Mouse (Mus musculus): Measurements from ENCODE around the gene Dhrs3. TPM values are rescaled to one million over a fixed set of nuclear protein-coding genes. Genes with fewer than 3 reads are reported as not detected.

Gene Dhrs3
- polyA plus RNA-seq, 1 experiment from 2014 or later: 42.9 TPM

DNA sequence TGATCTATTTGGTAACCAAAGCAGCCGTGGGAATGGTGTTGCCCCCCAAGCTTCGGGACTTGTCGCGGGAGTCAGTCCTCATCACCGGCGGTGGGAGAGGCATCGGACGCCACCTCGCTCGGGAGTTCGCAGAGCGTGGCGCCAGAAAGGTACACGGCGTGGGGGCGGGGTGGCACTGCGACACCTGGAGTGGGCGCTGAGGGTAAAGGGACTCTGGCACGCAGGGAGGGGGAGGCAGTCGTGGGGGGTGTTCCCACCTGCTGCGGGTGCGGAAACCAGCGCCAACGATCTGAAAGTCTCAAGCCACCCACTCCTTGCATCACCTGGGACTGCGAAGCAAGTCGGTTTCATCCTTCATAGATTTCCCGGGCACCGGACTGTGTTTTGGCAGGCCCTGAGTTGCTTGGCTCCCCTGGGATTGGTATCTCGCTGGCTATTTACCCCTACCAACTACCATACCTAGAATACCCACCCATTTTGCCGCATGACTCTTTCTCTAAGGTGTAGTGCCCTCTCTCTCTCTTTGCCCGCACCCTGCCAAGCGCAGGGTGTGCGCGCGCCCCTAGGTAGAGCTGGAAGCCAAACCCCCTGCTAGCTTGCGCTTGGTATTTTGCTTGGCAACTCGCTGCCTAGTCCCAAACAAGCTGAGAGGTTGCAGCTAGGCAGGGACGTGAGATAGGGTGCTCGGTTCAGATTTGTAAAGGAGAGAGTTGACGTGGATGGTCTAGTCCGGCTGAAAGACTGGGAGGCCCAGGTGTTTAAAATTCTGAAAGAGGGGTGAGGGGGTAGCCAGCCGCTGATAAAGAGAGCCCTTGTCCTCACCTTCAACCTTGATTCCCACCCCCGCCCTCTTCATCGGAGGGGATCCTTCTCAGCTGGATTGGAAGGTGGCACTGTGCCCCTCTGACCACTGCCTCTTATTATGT, 1.2 kb downstream of the Dhrs3 start:
- no peak for DNase-seq (ENCODE audit: low spot score)

DNA sequence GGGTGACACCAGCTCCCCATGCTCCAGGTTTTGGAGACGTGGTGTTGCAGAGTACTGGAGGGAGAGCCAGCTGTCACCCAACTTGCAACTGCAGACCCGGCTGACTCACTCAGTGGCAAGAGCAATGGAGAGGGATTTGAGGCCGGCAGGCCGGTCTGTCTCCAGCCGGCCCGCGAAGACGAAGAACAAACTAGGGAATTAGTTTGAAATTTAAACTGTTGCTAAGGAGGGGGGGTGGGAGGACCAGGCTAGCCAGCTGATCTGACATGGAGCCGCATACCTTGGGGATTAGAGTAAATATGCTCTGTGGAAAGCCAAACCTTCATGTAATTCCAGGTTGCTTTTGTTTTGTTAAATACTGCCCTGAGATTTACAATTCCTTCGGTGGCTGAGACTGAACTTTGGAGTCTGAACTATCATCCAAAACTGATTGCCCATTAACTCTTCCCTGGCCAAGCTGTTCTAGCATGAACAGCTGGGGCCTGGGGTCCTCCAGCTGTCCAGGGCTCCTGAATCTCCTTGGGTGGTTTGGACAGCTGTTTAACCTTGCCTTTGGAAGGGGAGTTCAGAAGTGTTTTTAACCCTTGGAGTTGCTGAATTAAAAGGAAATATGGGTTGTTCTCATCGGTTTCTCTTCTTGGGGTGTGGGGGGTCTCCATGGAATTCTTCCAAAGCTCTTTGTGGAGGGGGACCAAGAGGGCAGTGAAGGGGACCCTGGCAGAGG, 2.0 kb downstream of the Dhrs3 start:
- H3K9ac ChIP-seq (ENCODE audit: low read depth, low read length): peak overlapping the region; percentile 68
- peak overlapping the region; percentile 65; the same call in 1 of the 2 replicates for H3K27ac ChIP-seq (ENCODE audit: low read depth, low read length)
- DNase-seq (ENCODE audit: low spot score) (no peak), ATAC-seq (replicated peaks; ENCODE audit: low FRiP score) (no peak)
- H3K4me1 ChIP-seq (replicated peaks; ENCODE audit: control insufficient read depth, insufficient read depth, low read length): peaks cover 34% of the 10 kb centered on the region
- peaks cover 18% of the 10 kb centered on the region for H3K27me3 ChIP-seq (replicated peaks; ENCODE audit: control insufficient read depth, insufficient read depth, low read length)
- peak overlapping the region; percentile 89 for H3K4me2 ChIP-seq
- 9% methylated on average over 11 of the region's 11 CpGs for WGBS
- no peaks in the 10 kb centered on the region for H3K9me3 ChIP-seq (ENCODE audit: control insufficient read depth, low read length)
- H3K4me3 ChIP-seq (ENCODE audit: low read depth, low read length): peak overlapping the region; percentile 63
- no peaks in the 10 kb centered on the region for H3K36me3 ChIP-seq (ENCODE audit: control insufficient read depth, insufficient read depth, low read length)

More for the DNA sequence above, 1.2 kb downstream of the Dhrs3 start:
- WGBS: 2% methylated on average over 44 of the region's 44 CpGs
- ATAC-seq (replicated peaks; ENCODE audit: low FRiP score): no peak
- H3K27ac ChIP-seq (ENCODE audit: low read depth, low read length): peak overlapping the region; percentile 65
- H3K36me3 ChIP-seq (ENCODE audit: control insufficient read depth, insufficient read depth, low read length): no peaks in the 10 kb centered on the region
- peak overlapping the region; percentile 68 for H3K9ac ChIP-seq (ENCODE audit: low read depth, low read length)
- H3K4me1 ChIP-seq (replicated peaks; ENCODE audit: control insufficient read depth, insufficient read depth, low read length): peaks cover 29% of the 10 kb centered on the region
- peak overlapping the region; percentile 63 for H3K4me3 ChIP-seq (ENCODE audit: low read depth, low read length)
- no peaks in the 10 kb centered on the region for H3K9me3 ChIP-seq (ENCODE audit: control insufficient read depth, low read length)
- peaks cover 18% of the 10 kb centered on the region for H3K27me3 ChIP-seq (replicated peaks; ENCODE audit: control insufficient read depth, insufficient read depth, low read length)
- H3K4me2 ChIP-seq: peak overlapping the region; percentile 89

DNA sequence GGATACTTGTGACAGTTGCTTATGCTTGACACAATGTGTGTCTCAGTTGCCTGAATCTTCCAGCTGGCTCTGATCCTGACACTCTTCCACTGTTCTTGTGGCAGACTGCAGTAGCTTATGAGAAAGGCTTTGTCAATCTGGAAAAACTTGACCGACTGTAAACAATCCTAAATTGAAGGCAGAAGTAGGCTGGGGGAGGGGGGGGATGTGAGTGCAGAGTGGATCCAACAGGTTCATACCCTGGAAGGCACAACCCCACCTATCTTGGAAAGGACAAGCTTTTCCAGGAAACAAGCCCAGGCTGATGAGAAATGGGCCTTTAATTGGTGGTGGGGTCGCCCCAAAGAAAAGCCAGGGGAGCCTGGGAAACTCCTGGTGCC, 2.6 kb downstream of the Dhrs3 start:
- no peaks in the 10 kb centered on the region for H3K9me3 ChIP-seq (ENCODE audit: control insufficient read depth, low read length)
- WGBS: 47% methylated on average over 2 of the region's 2 CpGs
- no peak for DNase-seq (ENCODE audit: low spot score)

DNA sequence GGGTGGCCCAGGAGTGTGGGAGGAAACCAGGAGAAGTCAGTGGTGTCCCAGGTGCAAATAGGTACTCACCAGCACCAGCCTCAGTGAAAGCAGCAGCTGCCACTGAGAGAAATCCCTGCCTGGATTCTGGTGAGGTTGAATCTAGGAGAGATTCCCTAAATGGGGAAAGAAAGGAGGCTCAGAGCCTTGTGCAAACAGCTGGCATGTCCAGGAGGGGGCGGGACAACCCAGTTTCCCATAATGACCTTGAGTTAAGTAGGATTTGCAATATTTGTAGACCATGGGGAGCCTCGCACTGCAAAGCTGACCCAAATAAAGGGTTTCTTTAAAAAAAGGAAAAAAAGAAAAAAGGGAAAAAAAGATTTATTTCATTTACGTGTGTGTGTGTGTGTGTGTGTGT, 3.7 kb downstream of the Dhrs3 start:
- Histone ChIP-seq H3K4me2 (peak overlapping the region; percentile 47), H3K9ac (ENCODE audit: low read depth, low read length) (no peak overlapping the region), H3K36me3 (ENCODE audit: control insufficient read depth, insufficient read depth, low read length) (no peaks in the 10 kb centered on the region), H3K9me3 (ENCODE audit: control insufficient read depth, low read length) (no peaks in the 10 kb centered on the region), H3K27me3 (replicated peaks; ENCODE audit: control insufficient read depth, insufficient read depth, low read length) (peaks cover 18% of the 10 kb centered on the region), H3K4me3 (ENCODE audit: low read depth, low read length) (0 out of 2 replicates have a peak overlapping the region, but pooled peaks have one; percentile 20), H3K4me1 (replicated peaks; ENCODE audit: control insufficient read depth, insufficient read depth, low read length) (peaks cover 41% of the 10 kb centered on the region), H3K27ac (ENCODE audit: low read depth, low read length) (no peak overlapping the region)
- no peak for ATAC-seq (replicated peaks; ENCODE audit: low FRiP score)
- 64% methylated on average over 3 of the region's 3 CpGs for WGBS
- no peak for DNase-seq (ENCODE audit: low spot score)

More for the DNA sequence above, 2.6 kb downstream of the Dhrs3 start:
- H3K4me1 ChIP-seq (replicated peaks; ENCODE audit: control insufficient read depth, insufficient read depth, low read length): peaks cover 35% of the 10 kb centered on the region
- peak overlapping the region; percentile 63 for H3K4me3 ChIP-seq (ENCODE audit: low read depth, low read length)
- H3K27ac ChIP-seq (ENCODE audit: low read depth, low read length): 0 out of 2 replicates have a peak overlapping the region, but pooled peaks have one; percentile 9
- no peaks in the 10 kb centered on the region for H3K36me3 ChIP-seq (ENCODE audit: control insufficient read depth, insufficient read depth, low read length)
- no peak for ATAC-seq (replicated peaks; ENCODE audit: low FRiP score)
- peak overlapping the region; percentile 89 for H3K4me2 ChIP-seq
- H3K9ac ChIP-seq (ENCODE audit: low read depth, low read length): no peak overlapping the region
- H3K27me3 ChIP-seq (replicated peaks; ENCODE audit: control insufficient read depth, insufficient read depth, low read length): peaks cover 18% of the 10 kb centered on the region

DNA sequence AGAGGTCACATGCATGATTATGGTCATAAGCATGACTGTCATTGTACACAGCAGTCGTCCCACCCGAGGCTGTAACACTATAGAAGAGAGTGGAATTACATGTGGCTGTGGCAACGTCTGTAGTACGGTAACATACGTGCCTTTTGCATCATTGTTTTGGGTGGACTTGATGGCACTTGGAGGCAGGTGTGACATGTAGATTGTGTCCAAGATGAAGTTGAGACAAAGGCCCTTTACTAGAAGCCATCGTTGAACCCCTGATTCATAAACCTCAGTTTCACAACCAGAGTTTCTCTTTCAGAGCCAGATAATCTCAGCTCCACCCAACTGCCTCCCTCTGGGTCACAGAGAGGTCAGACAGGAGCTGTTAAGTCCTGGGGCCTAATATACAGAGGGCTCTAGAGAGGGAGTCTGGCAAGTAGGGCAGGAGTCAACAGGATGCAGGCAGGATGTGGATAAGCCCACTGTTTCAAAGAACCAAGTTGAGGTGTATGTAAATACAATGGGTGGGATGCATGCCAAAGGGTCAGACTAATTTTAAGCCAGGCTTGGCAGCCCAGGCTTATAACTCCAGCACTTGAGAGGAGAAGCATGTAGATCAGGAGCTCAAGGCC, 5.5 kb downstream of the Dhrs3 start:
- ATAC-seq (replicated peaks; ENCODE audit: low FRiP score) (0 out of 2 replicates have a peak, but pooled peaks have one; percentile 23), DNase-seq (ENCODE audit: low spot score) (no peak)
- peaks cover 51% of the 10 kb centered on the region for H3K4me1 ChIP-seq (replicated peaks; ENCODE audit: control insufficient read depth, insufficient read depth, low read length)
- H3K9me3 ChIP-seq (ENCODE audit: control insufficient read depth, low read length): no peaks in the 10 kb centered on the region
- H3K9ac ChIP-seq (ENCODE audit: low read depth, low read length): no peak overlapping the region
- H3K4me2 ChIP-seq: no peak overlapping the region
- H3K27me3 ChIP-seq (replicated peaks; ENCODE audit: control insufficient read depth, insufficient read depth, low read length): peaks cover 17% of the 10 kb centered on the region
- H3K4me3 ChIP-seq (ENCODE audit: low read depth, low read length): no peak overlapping the region
- H3K27ac ChIP-seq (ENCODE audit: low read depth, low read length): no peak overlapping the region
- WGBS: 58% methylated on average over 6 of the region's 6 CpGs
- H3K36me3 ChIP-seq (ENCODE audit: control insufficient read depth, insufficient read depth, low read length): no peaks in the 10 kb centered on the region

DNA sequence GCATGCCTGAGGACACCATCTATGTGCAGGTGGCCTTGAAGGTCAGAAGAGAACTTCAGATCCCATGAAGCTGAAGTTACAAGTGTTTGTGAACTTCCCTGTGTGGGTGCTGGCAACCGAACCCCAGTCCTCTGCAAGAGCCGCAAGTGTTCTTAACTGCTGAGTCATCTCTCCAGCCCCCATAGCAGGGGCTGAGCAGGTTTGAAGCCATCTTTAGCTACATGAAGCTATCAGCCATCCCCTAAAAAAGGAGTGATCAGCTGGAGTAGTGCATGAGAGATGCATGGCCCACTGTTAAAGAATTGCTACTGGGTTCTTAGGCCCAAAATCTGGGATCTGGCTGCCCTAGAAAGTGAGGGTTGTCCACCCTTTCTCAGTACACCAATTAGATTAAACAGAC, 6.1 kb downstream of the Dhrs3 start:
- H3K4me1 ChIP-seq (replicated peaks; ENCODE audit: control insufficient read depth, insufficient read depth, low read length): peaks cover 51% of the 10 kb centered on the region
- DNase-seq (ENCODE audit: low spot score): no peak
- no peak overlapping the region for H3K4me3 ChIP-seq (ENCODE audit: low read depth, low read length)
- H3K9ac ChIP-seq (ENCODE audit: low read depth, low read length): no peak overlapping the region
- H3K36me3 ChIP-seq (ENCODE audit: control insufficient read depth, insufficient read depth, low read length): no peaks in the 10 kb centered on the region
- H3K27ac ChIP-seq (ENCODE audit: low read depth, low read length): no peak overlapping the region
- no peak for ATAC-seq (replicated peaks; ENCODE audit: low FRiP score)
- H3K27me3 ChIP-seq (replicated peaks; ENCODE audit: control insufficient read depth, insufficient read depth, low read length): peaks cover 11% of the 10 kb centered on the region
- no peaks in the 10 kb centered on the region for H3K9me3 ChIP-seq (ENCODE audit: control insufficient read depth, low read length)
- no peak overlapping the region for H3K4me2 ChIP-seq
- WGBS: 87% methylated on average over 2 of the region's 2 CpGs

DNA sequence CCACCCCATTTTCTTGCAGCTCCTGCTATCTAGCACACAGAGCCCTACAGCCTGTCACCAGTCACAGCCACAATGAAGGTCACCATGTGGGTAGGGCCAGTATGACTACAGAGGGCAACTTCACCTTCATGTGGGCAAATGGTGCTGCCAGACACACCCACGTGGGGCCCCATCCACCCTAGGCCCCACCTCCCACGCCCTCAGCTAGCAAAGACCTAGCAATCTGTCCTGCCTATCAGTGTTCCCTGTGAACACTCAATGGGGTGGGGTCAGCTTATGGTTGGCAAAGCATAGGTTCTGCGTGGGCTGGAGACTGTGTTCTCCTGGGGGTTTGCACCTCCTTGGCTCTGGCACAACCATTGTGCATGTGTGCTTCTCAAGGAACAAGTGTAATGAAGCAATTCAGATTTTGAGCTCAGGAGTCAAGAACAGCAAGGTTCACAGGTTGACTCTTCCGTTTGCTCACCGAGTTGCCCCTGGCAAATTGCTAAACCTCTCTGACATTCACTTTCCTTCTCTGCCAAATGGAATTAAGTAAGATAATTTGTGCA, 9.0 kb downstream of the Dhrs3 start:
- ATAC-seq (replicated peaks; ENCODE audit: low FRiP score): peak; percentile 51
- H3K4me1 ChIP-seq (replicated peaks; ENCODE audit: control insufficient read depth, insufficient read depth, low read length): peaks cover 69% of the 10 kb centered on the region
- H3K36me3 ChIP-seq (ENCODE audit: control insufficient read depth, insufficient read depth, low read length): no peaks in the 10 kb centered on the region
- no peaks in the 10 kb centered on the region for H3K27me3 ChIP-seq (replicated peaks; ENCODE audit: control insufficient read depth, insufficient read depth, low read length)
- no peak overlapping the region; the same call in 1 of the 2 replicates for H3K9ac ChIP-seq (ENCODE audit: low read depth, low read length)
- no peaks in the 10 kb centered on the region for H3K9me3 ChIP-seq (ENCODE audit: control insufficient read depth, low read length)
- 55% methylated on average over 5 of the region's 5 CpGs for WGBS
- no peak for DNase-seq (ENCODE audit: low spot score)
- peak overlapping the region; percentile 18; the same call in 1 of the 2 replicates for H3K4me2 ChIP-seq
- no peak overlapping the region for H3K27ac ChIP-seq (ENCODE audit: low read depth, low read length)
- no peak overlapping the region for H3K4me3 ChIP-seq (ENCODE audit: low read depth, low read length)

DNA sequence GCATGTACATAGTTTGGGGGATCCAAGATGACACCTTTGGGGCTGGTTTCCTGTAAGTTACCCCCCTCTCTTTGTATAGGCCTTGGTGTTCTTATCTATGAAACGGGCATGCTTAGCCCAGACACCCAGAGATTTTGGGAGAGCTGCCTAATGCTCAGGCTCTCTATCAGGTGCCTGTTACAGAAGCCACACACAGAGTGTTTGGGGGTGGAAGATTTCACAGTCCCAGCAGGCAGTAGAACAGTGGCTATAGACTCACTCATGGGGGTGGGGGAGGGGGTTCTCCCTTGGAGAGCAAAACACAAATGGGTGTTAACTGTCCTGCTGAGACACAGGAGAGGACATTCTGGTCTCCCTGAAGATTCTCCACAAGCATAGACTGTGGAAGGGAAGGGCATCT, 10.5 kb downstream of the Dhrs3 start:
- Histone ChIP-seq H3K4me1 (replicated peaks; ENCODE audit: control insufficient read depth, insufficient read depth, low read length) (peaks cover 72% of the 10 kb centered on the region), H3K9ac (ENCODE audit: low read depth, low read length) (no peak overlapping the region), H3K27me3 (replicated peaks; ENCODE audit: control insufficient read depth, insufficient read depth, low read length) (no peaks in the 10 kb centered on the region), H3K4me3 (ENCODE audit: low read depth, low read length) (no peak overlapping the region), H3K4me2 (no peak overlapping the region), H3K36me3 (ENCODE audit: control insufficient read depth, insufficient read depth, low read length) (no peaks in the 10 kb centered on the region), H3K27ac (ENCODE audit: low read depth, low read length) (no peak overlapping the region), H3K9me3 (ENCODE audit: control insufficient read depth, low read length) (no peaks in the 10 kb centered on the region)
- ATAC-seq (replicated peaks; ENCODE audit: low FRiP score): no peak
- DNase-seq (ENCODE audit: low spot score): no peak
- WGBS: 44% methylated on average over 1 of the region's 1 CpGs
